Mouse (Mus musculus): ENCODE results near the gene Prdm11.

Prdm11 gene

DNA sequence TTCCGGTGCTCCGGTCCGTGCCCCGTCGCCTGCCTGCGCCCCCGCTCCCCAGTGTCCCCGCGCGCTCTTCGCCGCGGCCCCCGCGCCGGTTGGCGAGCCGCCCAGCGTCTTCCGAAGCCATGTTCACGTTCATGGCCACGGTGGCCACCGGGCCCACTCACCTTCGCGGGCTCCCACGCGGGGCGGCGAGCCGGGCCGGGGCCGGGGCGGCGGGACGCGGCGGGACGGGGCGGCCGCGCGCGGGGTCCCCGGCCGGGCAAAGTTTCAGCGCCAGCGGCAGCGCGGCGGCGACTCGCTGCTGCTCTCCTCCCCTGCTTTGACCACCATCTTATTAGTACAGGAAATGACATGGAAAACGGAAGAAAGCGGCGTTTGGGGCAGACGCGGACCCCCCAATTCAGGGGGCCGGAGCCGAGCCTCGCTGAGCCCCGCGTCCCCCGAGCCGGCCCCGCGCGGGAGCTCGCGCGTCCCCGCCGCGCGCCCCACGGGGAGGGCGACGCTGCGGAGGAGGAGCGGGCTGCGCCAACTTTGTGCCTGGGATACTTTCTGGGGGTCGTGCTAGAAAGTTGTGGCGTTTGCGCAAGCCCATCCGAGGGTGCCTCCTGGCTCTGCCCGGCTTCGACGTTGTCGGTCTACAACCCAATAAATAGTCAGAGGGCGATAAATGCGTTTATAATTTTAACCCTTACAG, at the start of gene Prdm11:
Prdm11 (minus strand) TSS at position 350 of the 691 bp plus-strand sequence.
- in situ Hi-C loops (cut with MboI; ENCODE audit: unreplicated experiment in 2 of 2) = no loop called here

DNA sequence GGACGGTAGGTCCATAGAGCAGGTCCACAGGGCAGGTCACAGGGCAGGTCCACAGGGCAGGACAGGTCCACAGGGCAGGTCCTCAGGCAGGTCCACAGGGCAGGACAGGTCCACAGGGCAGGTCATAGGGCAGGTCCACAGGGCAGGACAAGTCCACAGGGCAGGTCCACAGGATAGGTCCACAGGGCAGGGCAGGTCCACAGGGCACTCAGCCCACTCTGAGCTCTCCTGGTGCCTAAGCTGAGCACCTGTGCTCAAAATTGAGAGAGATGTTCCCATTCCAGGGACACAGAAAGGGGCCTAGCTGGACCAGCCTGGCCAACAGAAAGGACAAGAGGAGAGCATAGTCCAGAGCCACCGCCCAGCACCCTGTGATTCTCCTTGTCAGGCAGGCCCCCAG, 46.4 kb upstream of the Prdm11 start:
- in situ Hi-C loops (cut with MboI; ENCODE audit: unreplicated experiment in 2 of 2) = no loop called here

DNA sequence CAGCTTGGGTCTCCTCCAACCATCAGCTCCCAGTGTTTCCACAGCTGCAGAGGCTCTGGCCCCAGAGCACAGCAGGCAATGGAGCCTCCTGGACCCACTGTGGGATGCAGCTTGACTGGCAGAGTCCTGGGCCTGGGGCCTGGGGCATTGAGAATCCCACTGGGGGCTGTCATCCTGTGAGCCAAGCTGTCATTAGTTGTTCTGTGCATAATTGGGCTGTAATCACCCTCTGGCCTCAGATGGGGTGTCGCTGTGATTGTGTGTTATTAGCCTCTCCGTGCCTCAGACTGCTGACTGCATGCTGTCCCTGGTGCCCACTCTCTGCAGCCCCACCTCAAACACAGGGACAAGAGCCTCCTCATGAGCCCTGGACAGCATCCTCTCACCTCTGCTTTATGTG, 45.7 kb upstream of the Prdm11 start:
- in situ Hi-C loops (cut with MboI; ENCODE audit: unreplicated experiment in 2 of 2) = no loop called here

DNA sequence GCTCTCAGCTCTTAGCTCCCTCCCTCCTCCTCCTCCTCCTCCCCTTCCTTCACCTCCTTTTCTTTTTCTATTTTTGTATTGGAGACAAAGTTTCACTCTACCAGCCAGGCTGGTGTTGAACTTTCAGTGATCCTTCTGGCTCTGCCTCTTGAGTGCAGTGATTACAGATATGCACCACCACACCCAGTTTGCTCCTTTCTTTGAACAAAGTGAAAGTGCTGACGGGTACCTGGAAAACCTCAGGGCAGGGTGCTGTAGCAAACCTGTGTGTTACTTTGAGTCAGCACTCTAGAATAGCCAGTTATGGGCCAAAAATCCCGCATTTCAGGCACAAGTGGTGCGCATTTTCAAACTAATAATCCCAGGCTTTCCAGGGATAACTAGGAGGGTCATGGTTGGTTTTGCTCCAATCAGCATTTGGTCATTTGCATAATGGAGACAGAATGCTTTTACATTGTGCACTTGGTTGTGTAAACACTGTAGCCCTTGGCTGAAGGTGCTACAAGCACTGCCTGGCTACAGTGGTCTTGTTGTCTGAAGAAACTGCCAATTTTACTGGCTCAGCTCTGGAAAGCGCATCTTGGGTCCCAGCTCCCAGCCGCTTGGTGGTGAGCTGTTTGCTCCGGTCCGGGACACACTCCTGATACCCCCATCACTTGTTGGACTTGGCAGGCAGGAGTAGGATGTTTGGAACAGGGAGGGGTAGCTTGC, 43.6 kb upstream of the Prdm11 start:
- in situ Hi-C loops (cut with MboI; ENCODE audit: unreplicated experiment in 2 of 2) = loop anchor here (5.0 to 10.0 kb wide), 2 partner anchors 38 to 95 kb away; partner anchors contain the start of gene Trp53i11 (in 1 of the 2)

DNA sequence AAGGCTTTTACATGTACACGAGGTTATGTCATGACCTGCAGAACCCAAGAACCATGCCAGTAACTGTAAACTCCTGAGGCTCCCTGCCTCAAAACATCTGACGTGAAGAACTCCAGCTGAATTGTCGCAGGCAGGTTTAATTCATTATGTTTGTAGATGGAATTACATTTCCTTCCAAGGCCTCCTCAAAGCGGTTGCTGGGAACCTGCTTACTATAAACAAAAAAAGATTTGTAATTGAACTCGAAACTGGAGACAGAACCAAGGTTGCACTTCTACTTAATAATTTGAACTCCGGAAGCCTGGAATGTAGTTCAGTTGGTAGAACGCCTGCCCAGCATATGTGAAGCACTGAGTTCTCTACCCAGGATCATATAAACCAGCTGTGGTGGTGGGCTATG, 42.0 kb upstream of the Prdm11 start:
- in situ Hi-C loops (cut with MboI; ENCODE audit: unreplicated experiment in 2 of 2) = loop anchor here (5.0 to 10.0 kb wide), 2 partner anchors 39 to 97 kb away; partner anchors contain the start of gene Trp53i11 (in 1 of the 2)

DNA sequence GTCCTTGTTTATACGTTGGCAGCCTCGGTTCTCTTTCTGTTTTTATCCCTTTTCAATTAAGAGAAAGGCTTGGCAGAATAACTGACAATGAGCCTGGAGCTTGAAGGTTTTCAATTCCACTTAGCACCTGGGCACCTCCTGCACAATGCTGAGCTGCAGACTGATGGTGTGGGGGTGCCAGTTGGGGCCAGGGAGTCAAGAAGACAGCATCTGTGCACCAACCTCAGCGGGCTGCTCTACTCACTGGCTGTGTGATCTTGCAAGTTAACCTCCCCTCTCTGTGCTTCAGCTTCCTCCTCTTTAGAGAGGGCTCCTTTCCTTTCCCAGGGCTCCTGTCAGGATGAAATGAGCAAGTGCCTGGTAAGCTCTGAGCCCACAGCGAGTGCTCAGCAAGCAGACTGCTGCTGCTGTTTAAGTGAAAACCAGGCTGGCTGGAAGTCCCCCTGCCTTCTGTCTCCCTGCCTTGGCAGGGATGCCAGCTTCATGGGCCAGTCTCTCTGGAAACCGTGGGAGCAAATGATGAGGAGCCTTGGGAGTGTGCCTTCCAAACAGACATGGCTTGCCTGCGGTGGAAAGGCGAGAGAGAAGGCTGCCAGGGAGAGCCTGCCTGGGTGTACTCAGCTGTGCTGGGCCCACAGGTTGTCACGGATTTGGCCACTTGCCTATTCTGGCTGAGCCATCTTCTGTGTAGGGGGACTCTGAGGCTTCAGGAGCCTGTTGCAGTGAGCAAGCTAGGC, 39.5 kb upstream of the Prdm11 start:
- in situ Hi-C loops (cut with MboI; ENCODE audit: unreplicated experiment in 2 of 2) = loop anchor here (5.0 to 10.0 kb wide), 2 partner anchors 42 to 99 kb away; partner anchors contain the start of gene Trp53i11 (in 1 of the 2)

DNA sequence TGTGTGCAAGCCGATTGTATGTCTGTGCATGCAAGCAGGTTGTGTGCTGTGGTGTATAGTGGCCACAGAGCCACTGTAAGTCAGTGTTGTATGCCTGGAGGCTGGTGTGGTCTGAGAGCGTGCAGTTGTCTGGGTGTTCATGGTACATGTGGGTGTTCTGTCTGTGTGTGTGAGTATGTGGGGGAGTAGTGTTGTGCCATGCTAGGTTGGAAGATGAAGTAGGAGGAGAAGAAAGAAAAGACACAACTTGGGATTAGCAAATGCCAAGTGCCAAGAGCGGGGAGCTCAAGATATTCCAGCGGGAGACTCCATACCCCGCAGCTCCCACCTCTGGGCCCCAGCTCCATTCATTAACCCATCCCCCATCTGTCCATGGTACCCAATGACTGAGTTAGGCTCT, 38.5 kb upstream of the Prdm11 start:
- in situ Hi-C loops (cut with MboI; ENCODE audit: unreplicated experiment in 2 of 2) = loop anchor here in 1 of 2 experiments (5.0 to 10.0 kb wide), 2 partner anchors 38 to 100 kb away; partner anchors contain the start of gene Trp53i11

DNA sequence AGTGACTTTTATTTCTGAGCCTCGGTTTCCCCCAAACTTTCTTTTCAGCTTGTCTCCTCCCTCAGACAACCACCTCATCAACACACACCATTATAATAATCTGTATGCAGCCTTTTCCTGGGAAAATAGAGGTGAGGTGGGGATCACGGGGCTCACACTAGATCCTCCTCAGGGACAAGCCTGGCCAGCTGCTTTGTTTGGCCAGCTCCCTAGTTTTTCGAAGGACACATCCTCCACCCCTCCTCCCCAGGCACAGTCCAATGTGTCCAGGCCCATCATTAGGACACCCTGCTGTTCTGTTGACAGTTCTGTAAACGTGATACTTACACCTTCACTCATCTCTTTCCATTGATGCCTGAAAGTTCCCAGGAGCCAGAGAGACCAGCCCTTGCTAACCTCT, 37.4 kb upstream of the Prdm11 start:
- in situ Hi-C loops (cut with MboI; ENCODE audit: unreplicated experiment in 2 of 2) = loop anchor here in 1 of 2 experiments (5.0 to 10.0 kb wide), 2 partner anchors 39 to 101 kb away; partner anchors contain the start of gene Trp53i11

DNA sequence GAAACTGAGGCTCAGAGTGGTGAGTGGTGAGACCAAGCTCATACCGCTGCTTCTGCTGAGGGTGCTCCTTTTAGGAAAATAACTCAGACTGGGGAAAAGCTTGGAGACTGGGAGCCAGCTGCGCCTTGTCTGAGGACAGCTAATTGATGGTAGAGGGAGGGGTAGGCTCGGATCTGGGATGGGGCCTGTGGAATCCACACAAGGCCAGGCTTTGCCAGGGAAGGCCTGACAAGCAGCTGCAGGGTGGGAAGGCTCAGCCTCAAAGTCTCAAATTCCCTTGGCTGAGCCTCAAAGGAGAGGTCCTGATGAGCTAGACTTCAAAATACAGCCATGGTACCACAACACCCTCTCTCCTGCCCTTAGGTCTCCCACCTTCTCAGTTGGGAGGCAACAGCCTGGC, 36.9 kb upstream of the Prdm11 start:
- in situ Hi-C loops (cut with MboI; ENCODE audit: unreplicated experiment in 2 of 2) = loop anchor here in 1 of 2 experiments (5.0 to 10.0 kb wide), 2 partner anchors 39 to 102 kb away; partner anchors contain the start of gene Trp53i11

DNA sequence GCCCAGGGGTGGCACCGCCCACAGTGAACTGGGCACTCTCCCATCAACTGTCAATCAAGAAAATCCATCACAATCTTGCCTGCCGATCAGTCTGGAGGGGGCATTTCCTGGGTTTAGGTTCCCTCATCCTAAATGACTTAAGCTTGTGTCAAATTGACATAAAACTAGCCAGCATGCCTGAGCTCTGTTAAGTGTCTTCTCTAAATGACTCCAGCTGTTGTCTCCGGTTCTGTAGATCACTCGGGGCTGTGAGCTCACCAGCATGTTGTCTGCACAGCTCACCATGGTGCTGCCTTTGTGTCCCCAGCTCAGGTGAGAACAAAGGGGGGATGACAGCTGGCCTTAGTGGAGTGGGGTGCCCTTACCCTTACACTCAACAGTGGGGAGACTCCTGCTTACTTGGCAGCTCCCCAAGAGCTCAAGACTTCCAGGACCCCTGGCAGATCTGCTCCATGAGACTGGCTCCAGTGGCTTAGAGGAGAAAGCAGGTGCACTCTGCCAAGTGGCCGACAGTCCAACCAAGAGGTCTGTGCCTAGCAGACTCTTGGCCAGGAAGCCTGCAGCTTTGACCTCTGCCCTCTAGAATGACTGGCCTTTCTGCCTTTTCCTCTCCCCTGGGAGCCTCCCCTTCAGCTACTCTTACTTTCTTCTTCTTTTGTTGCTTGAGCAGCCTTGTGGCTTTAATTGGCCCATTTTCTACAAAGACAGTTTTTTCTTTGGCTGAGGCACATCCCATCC, 35.1 kb upstream of the Prdm11 start:
- in situ Hi-C loops (cut with MboI; ENCODE audit: unreplicated experiment in 2 of 2) = loop anchor here in 1 of 2 experiments (5.0 to 10.0 kb wide), 2 partner anchors 41 to 104 kb away; partner anchors contain the start of gene Trp53i11

DNA sequence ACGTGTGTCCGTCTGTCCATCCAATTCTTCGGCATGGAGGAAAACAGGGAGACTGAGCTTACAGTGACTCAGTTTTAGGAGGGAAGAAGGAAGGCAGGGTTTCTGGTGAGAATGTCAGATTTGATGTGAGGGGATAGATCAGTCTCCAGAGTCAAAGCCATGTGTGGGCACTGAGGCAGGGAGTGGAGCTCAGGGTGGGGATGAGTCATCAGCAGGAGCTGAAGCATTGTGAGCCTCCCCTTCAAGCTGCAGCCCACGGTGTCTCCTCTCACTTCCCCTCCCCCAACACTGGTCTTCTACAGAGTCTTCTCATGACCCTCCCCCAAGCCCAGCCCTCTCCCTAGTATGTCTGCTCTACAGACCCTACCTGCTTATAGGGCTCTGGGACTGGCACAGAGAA, 33.4 kb upstream of the Prdm11 start:
- in situ Hi-C loops (cut with MboI; ENCODE audit: unreplicated experiment in 2 of 2) = no loop called here

DNA sequence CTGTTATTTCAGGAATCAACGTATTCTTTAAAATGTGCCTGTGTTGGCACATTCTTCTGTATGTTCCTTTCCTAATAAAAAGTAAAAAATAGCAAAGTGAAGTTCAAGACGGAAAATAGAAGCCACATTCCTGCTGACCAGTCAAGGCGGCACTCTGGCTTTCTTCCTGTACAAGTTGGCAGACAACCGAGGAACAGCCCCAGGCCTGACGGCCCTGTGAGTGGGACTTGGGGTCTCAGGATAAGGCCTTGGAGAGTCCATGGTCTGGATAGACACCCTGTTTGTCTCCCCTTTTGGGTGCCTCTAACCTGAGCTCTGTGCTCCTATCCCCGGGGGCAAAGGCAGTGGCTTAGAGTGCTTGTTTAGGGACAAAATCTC, 30.6 kb upstream of the Prdm11 start:
- in situ Hi-C loops (cut with MboI; ENCODE audit: unreplicated experiment in 2 of 2) = no loop called here

DNA sequence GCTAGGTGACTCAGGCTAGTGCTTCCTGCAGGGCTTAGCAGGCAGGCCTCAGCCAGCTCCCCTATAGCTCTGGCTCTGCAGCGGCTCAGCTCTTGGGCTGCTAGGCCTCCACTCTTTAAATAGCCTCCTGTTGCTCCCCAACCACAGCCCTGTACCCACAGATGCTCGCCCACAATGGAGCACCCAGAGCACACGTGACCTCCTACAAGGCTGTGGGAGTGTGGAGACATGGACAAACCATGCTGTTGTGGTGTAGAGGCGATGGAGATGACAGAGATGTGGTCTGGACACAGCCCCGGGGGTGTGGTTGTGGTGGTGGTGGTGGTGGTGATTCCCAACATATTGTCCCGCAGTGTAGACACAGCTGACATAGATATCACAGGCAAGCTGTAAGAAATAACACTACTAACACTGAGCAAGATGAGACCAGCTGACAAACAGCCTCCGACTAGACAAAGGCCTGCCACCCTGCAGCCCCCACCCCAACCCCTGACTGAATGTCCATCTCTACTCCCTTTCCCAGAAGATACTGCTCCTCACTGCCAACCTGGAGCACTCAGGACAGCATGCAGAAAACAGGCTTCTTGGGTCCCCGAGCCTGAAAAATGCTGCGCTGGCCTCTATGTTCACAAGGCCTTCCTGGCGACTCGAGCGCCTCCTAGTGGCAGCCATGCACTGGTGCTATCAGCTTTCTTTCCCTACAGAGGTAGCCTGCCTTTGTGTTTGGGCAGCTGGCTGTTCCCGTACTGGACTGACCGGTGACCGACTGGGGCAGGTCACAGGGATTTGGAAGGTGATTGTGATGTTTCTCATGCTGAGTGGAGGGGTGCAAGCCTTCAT, 30.0 kb upstream of the Prdm11 start:
- in situ Hi-C loops (cut with MboI; ENCODE audit: unreplicated experiment in 2 of 2) = no loop called here

DNA sequence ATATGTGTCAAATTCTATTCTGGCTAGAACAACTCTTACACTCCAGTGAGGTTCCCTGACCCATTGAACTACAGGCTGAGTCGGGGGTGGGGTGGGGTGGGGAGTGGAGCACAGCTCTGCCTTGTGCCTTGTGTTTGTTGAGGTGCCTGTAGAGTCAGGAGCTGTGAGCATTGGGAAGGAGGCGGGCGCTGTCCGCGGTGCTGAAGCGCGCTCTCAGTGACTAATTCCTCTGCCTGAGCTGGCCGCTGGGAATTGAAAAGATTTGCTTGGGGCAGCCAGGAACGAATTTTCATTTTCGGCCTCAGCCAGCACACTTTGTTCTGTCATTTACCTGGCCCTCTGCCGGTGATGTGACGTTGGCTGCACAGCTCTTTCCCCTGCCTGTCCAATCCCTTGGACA, 25.7 kb upstream of the Prdm11 start:
- in situ Hi-C loops (cut with MboI; ENCODE audit: unreplicated experiment in 2 of 2) = loop anchor here in 1 of 2 experiments (5.0 to 25.0 kb wide), 3 partner anchors 116 to 741 kb away; partner anchors contain the start of genes Ext2 and Trp53i11

DNA sequence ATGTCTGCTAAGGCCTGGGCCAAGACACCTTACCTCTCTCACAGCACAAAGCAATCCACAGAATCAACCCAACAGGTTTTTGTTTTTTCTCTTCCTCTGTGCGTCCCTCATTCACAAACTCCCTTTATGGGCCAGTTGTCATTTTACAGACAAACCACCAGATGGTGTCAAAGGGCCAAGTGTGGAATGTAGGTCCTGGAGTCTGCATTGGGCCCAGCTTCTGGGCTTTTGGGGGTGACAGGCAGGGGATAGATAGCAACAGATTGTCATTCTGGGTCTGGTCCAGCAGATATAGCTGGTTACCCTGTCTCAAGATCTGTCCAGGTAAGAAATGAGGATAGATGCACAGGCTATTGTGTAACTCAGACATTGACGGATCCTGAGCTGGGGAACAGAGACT, 23.0 kb upstream of the Prdm11 start:
- in situ Hi-C loops (cut with MboI; ENCODE audit: unreplicated experiment in 2 of 2) = loop anchor here (5.0 to 25.0 kb wide), 7 partner anchors 128 to 743 kb away; partner anchors contain the start of gene Ext2 (in 1 of the 2)

DNA sequence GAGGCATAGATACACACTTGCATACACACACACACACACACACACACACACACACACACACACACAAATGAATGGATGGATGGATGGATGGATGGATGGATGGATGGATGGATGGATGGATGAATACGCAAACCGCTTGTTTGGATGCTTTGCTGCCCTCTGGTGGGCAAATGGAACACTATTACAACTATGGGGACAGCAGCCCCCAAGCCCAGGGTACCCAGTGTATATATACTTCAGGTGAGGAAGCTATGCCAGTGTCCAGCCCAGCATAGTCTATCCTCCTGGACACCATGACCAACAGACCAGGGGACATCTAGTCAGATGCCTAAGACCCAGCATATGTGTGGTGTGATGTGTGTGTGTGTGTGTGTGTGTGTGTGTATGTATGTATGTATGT, 17.4 kb upstream of the Prdm11 start:
- in situ Hi-C loops (cut with MboI; ENCODE audit: unreplicated experiment in 2 of 2) = loop anchor here (5.0 to 25.0 kb wide), 3 partner anchors 161 to 749 kb away; partner anchors contain the start of gene Ext2 (in 1 of the 2)

DNA sequence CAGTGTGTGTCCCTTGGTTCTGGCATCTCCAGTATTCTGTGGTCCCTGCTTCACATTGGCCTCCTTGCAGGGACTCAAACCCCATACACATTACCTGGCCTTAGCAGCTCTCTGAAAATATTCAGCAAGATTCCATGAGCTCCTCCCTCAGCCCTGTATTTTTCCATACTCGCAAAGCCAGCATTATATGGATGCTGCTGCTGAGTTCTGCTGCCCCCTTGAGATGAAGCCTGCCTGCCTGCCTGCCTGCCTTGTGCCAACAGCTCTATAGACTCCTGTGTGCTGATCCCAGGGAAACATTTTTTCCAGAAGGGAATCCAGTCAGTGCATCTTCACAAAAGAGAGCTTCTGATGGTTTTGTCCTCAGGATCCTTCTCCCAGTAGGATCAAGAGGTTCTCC, 5.9 kb upstream of the Prdm11 start:
- in situ Hi-C loops (cut with MboI; ENCODE audit: unreplicated experiment in 2 of 2) = loop anchor here (10.0 to 25.0 kb wide), 3 partner anchors 610 to 760 kb away; partner anchors contain the start of gene Ext2 (in 1 of the 2)

DNA sequence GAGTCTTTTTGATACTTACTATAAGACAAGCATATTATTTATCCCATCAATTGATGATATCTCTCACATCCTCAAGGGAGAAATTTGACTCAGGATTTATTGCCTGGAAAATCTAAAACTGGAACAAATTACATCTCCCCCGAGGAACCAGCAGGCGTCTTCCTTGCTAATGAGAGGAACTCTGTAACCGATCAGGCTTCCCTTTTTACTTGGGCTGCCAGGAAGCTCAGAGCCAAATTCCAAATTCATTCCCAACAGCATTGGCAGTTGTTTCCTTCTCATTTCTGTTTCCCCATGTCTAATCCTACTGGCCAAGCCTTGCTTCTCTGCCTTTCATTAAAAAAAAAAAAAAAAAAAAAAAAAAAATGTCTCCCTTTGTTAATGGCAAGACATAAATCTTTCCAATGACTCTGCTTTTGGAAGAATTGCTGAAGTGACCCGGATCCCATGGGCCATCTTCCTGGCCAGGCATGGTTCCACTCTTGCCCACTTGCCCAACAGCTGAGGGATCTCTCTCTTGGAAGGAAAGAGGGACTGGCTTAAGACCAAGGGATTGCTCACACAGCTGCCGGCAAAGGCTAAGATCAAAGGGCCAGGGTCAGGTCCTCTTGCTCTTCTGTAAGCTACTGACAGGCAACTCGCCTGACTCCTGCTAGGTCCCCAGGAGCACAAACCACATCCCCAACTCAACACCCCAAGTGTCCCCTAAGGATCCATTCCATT, 2.8 kb upstream of the Prdm11 start:
- in situ Hi-C loops (cut with MboI; ENCODE audit: unreplicated experiment in 2 of 2) = no loop called here

Data from v-Abl transformed pro-B cells (cell line).